Mouse (Mus musculus): ENCODE results near the gene Vcan. TPM values are rescaled to one million over a fixed set of nuclear protein-coding genes. Genes with fewer than 3 reads are reported as not detected.

Gene Vcan
- polyA plus RNA-seq, 1 experiment: 0.63 TPM

GRCm38 (mm10) chr13:89637012-89637411, 105.3 kb downstream of the Vcan start:
- no peak for DNase-seq (ENCODE audit: low read depth, low spot score)
- WGBS: 43% methylated on average over 3 of the region's 3 CpGs

DNA sequence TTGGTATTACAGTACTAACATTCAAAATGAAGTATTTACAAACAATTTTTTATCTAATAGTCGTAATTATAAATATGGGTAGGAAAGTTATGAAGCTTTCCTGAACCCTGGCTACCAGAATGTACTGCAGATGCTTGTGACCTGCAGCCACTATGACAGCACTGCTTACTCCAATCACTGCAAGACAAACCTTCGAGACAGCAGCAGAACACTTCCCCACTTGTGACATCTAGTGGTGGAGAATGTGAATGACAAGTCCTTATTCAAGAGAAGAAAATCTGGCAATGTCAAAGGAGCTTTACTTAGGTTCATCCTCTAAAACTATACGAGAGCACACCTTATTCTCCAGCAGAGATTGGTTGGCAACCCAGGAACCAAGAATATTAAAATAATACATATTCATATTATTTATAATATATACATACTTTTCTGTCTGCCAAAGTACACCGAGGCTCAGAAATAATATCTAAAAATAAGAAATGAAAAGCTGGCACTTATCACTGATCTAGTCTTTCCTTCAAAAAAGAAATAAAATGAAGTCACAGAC, 108.1 kb downstream of the Vcan start:
- 26% methylated on average over 4 of the region's 4 CpGs for WGBS
- peak; percentile 19 for DNase-seq (ENCODE audit: low read depth, low spot score)

- whole genome bisulfite sequencing: 79% methylated on average over 3 of the region's 3 CpGs
- no peak for DNase-seq (ENCODE audit: low read depth, low spot score)
These were observed 123.2 kb downstream of the Vcan start for GRCm38 (mm10) chr13:89619064-89619463.

DNA sequence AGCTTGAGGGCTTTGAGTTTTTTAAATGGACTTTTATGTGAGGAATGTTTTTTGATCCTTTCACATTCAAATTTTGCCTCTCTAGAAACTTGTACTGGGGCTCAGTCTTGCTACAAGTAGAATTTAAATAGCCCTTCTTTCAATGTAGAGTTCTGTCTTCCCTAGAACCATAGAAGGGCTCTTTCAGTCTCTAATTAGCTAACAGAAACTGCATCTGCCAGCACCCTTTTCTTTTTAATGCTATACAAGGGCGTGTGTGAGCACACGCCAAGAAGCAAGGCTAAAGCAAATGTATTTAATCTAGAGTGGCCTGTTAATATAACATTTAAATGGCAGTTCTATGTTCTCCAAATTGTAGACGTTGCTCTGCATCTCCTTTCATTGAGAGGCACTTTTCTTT, 134.9 kb downstream of the Vcan start:
- no peak for DNase-seq (ENCODE audit: low read depth, low spot score)
- 51% methylated on average over 3 of the region's 3 CpGs for WGBS

Other genes with a start within 250 kb of the Vcan start
- gene Hapln1, start 202.7 kb downstream of the Vcan start, polyA plus RNA-seq (2012; rRNA removed): 0.01 and 0.09 TPM in 2 replicates

Data from large intestine, adult 2 months (tissue).